Mouse (Mus musculus): ENCODE results near the gene Nupl2. TPM values are rescaled to one million over a fixed set of nuclear protein-coding genes. Genes with fewer than 3 reads are reported as not detected.

Nupl2 gene
- total RNA-seq, 2 experiments from 2014 or later: 9.8 to 12.1 TPM

GRCm38 (mm10) chr5:24213861-24214546, 49.2 kb downstream of the Nupl2 start:
- DNase-seq: no peak

GRCm38 (mm10) chr5:24214547-24214878, 49.8 kb downstream of the Nupl2 start:
- DNase-seq: no peak

GRCm38 (mm10) chr5:24214900-24215299, 50.1 kb downstream of the Nupl2 start:
- DNase-seq: no peak

Other genes with a start within 250 kb of the Nupl2 start
- gene Fam126a, start 134.3 kb upstream of the Nupl2 start, total RNA-seq (2021): 10 to 100 TPM; 28.1 to 28.7 TPM
- 100 to 1,000 TPM in 1 of 2 experiments, 10 to 100 TPM in 1; 98.6 to 104 TPM for gene Klhl7, start 64.4 kb upstream of the Nupl2 start, total RNA-seq (2021)
- 10 to 100 TPM; 21.3 to 23.7 TPM for gene Kcnh2, start 186.6 kb downstream of the Nupl2 start, total RNA-seq (2021)
- 1 to 10 TPM; 6.1 to 6.4 TPM for gene Nos3, start 199.8 kb downstream of the Nupl2 start, total RNA-seq (2021)
- 1 to 10 TPM; 3.0 to 4.2 TPM for gene Atg9b, start 227.2 kb downstream of the Nupl2 start, total RNA-seq (2021)
- 10 to 100 TPM; 51.9 to 58.7 TPM for gene Abcb8, start 228.7 kb downstream of the Nupl2 start, total RNA-seq (2021)
- under 1 TPM in 1 of 2 experiments, not detected in 1; 0.23 TPM for gene Asic3, start 248.4 kb downstream of the Nupl2 start, total RNA-seq (2021)

All from layer of hippocampus, postnatal 36 days (tissue).